Mouse (Mus musculus) cortical plate, adult 2 months (tissue): Measurements from ENCODE around the gene Trmt112. TPM values are rescaled to one million over a fixed set of nuclear protein-coding genes. Genes with fewer than 3 reads are reported as not detected.

Experiments used
- H3K27ac ChIP-seq: fragments of 200-500 bp; 2 replicates; pipeline ENCODE4 v1.5.1; 2012; ENCODE audit warnings: low read length, control low read depth, inconsistent platforms; ENCODE audit not compliant: insufficient read depth
- H3K4me1 ChIP-seq: fragments of 200-500 bp; 2 replicates; pipeline ENCODE4 v1.6.1; 2011; ENCODE audit warnings: low read length; ENCODE audit not compliant: control insufficient read depth, insufficient read depth
- H3K4me3 ChIP-seq: fragments of 200-500 bp; 2 replicates; pipeline ENCODE4 v1.5.1; 2011; ENCODE audit warnings: mild to moderate bottlenecking, low read length, control low read depth; ENCODE audit not compliant: insufficient read depth
- CTCF ChIP-seq: fragments of 200-500 bp; IDR thresholded peaks from 2 replicates; pipeline ENCODE4 v1.5.1; 2011; ENCODE audit warnings: mild to moderate bottlenecking, control low read depth, low read length; ENCODE audit not compliant: insufficient read depth; ENCODE audit errors: extremely low read depth
- POLR2A ChIP-seq: fragments of 200-500 bp; IDR thresholded peaks from 2 replicates; pipeline ENCODE4 v1.6.1; 2011; ENCODE audit warnings: mild to moderate bottlenecking, low read length, control low read depth; ENCODE audit not compliant: insufficient read depth; ENCODE audit errors: extremely low read depth
- polyA plus RNA-seq: library from polyadenylated mRNA; depleted of rRNA; stranded (reverse); fragments of >200 nt; gene quantifications from 2 replicates; pipeline ENCODE4 v1.2.3, GENCODE M21; 2012

The Trmt112 gene
- polyA plus RNA-seq, 1 experiment = 96.5 TPM

DNA sequence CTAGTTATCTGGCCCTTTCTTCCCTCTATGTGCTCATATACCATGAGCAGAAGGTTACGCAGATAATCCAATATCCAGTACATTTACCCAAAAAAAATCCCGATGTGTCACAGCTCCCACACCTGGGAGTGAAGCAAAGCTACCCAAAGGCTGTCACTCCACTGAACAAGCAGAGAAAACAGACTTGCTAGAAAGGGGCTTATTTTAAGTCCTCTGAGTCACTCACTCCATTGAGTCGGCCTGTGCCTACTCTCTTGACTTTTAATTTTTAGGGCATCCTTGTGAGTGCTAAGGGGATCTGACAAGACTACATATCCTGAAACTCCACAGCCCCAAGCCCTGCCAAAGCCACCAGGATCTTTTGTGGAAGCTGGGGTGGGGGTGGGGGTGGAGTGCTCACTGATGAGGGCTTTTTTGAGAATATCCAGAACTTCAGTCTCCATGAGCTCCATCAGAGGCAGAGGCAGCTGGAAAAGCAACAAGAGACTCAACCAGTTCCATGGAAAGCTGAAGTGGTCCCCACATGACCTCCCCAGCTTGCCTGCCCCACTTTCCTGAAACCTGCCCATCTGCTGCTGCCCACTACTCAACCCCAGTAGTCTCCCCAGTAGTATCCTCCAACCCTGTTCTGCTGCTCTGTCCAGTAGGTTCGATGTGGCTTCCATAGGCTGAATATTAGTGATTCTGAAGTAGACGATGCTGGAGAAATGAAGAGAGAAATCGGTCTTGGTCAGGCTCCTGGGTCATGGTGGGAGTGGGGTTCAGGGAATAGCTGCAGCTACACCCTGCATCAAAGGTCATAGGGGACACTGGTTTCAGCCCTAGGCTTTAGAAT is 13.6 kb downstream of the Trmt112 start:
- peak overlapping the region; percentile 90 for H3K27ac ChIP-seq
- H3K4me1 ChIP-seq = peaks cover 6% of the 10 kb centered on the region; the same call in 1 of the 2 replicates
- peak overlapping the region; percentile 43; the same call in 1 of the 2 replicates for H3K4me3 ChIP-seq
- TF ChIP-seq CTCF = no peak
- no peak for TF ChIP-seq POLR2A

DNA sequence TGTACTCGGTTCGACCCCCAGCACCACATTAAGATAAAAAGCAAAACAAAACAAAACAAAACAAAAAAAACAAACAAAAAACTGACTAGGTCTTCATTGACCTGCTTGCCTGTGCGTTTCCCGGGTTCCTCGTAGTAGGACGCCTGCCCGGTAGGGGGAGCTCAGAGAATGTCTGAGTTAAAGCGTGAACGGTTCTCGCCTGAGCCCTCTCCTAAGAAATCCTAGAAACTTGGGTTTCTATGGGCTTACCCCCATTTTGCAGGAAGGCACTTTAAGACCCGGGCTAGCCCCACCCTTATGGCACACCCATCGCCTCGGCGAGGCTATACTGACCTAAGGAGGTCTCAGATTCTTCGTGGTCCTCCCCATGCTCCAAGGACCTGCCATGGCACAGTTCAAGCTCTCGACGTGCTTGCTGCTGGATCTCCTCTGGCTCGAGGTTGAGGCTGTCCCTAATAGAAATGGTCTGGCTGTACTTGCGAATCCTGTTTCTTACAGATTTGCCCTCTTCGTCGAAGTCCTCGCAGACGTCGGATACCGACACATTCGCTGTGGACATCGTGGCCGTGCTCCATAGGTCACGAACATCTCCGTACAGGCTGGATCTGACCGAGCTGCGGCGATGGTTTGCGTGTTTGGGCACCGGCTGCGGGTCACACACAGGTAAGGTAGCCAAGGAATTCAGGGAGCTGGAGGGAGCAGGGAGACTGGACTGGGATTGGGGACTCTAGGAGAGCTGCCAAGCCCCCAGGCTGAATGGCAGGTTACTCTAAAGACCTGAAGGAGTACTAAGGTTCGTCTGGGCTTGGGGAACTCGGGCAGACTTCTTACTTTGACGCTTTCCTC is 15.2 kb downstream of the Trmt112 start:
- peaks cover 4% of the 10 kb centered on the region; the same call in 1 of the 2 replicates for H3K4me1 ChIP-seq
- no peak overlapping the region for H3K27ac ChIP-seq
- no peak overlapping the region for H3K4me3 ChIP-seq

GRCm38 (mm10) chr19:6925307-6925573 is 15.7 kb downstream of the Trmt112 start, which contains the start of gene Catsperz:
Catsperz (minus strand) TSS chr19:6925380.
- Histone ChIP-seq H3K27ac (no peak within 1 kb of the TSS), H3K4me3 (no peak within 1 kb of the TSS), H3K4me1 (peaks cover 4% of the 10 kb centered on the region; the same call in 1 of the 2 replicates)
- TF ChIP-seq POLR2A = no peak
- no peak for TF ChIP-seq CTCF

More for the DNA sequence above, 15.2 kb downstream of the Trmt112 start:
- peak; percentile 85 for TF ChIP-seq CTCF
- TF ChIP-seq POLR2A = no peak

- Histone ChIP-seq H3K27ac (no peak overlapping the region), H3K4me3 (no peak overlapping the region), H3K4me1 (peaks cover 4% of the 10 kb centered on the region; the same call in 1 of the 2 replicates)
- TF ChIP-seq CTCF (no peak), POLR2A (no peak)
Observed at GRCm38 (mm10) chr19:6925611-6926329, 16.3 kb downstream of the Trmt112 start.

DNA sequence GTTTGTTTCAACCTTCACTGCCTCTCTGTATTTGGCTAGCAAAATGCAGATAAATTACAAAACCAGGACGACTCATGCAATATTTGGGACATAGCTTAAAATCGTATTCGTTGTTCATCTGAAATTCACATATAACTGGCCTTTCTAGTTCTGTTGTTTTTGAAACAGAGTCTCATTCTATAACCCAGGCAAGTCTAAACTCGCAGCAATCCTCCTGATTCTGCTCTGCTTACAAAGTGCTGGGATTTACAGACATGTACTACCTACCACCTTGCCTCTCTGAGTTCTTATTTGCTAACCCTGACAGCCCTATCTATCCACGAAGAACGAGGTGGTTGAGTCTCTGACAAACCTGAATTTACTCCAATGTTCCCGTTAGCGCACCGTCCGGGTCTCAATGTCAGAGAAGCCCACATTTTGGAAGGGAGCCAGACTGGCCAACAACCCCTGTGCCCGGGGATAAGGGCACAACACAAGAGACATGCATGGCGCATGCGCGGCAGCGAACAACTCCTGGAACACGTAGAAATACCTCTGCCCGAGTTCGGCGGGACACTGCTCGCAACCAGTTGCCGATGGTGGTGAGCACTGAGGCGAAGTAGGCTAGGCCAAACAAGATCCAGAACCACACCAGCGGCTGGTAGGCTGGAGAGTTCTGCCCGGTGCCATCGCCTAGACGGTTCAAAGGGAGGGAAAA is 17.2 kb downstream of the Trmt112 start:
- peaks cover 4% of the 10 kb centered on the region; the same call in 1 of the 2 replicates for H3K4me1 ChIP-seq
- H3K27ac ChIP-seq = no peak overlapping the region
- TF ChIP-seq POLR2A (no peak), CTCF (no peak)
- no peak overlapping the region for H3K4me3 ChIP-seq

DNA sequence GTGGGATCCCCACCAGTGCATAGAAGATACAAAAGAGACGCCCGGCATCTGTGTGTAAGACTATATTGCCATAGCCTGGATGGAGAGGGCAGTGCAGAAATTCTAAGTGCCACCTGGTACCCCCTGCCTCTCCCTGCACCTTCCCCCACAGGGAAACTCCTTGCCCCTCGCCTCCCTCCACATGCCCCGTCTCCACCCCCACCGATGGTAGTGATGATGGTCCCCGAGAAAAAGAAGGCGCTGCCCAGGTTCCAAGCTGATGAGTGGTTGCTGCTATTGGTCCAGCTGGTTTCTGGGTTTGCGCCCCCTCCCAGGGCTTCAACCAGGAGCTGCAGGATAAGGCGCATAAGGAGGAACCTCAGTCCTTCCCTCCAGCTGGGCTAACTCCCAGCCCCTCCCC is 18.6 kb downstream of the Trmt112 start:
- no peak overlapping the region for H3K27ac ChIP-seq
- H3K4me1 ChIP-seq = no peaks in the 10 kb centered on the region
- no peak for TF ChIP-seq CTCF
- TF ChIP-seq POLR2A = no peak
- H3K4me3 ChIP-seq = no peak overlapping the region

GRCm38 (mm10) chr19:6931002-6931401 is 21.5 kb downstream of the Trmt112 start:
- TF ChIP-seq POLR2A (0 out of 2 replicates have a peak, but pooled peaks have one; percentile 13), CTCF (no peak)
- Histone ChIP-seq H3K27ac (no peak overlapping the region), H3K4me1 (no peaks in the 10 kb centered on the region), H3K4me3 (peak overlapping the region; percentile 4; the same call in 1 of the 2 replicates)

- no peak for TF ChIP-seq CTCF
- TF ChIP-seq POLR2A = no peak
- Histone ChIP-seq H3K4me1 (no peaks in the 10 kb centered on the region), H3K4me3 (peak overlapping the region; percentile 38), H3K27ac (no peak overlapping the region)
Observed at GRCm38 (mm10) chr19:6932018-6932417, 22.5 kb downstream of the Trmt112 start.
